Mouse (Mus musculus) cerebellum, postnatal 14 days (tissue): ENCODE measurements around the gene Ano9.

ENCODE experiments used
- DNase-seq, 2 experiments: peaks; one replicate each; pipeline ENCODE4 v3.0.0; 2021; ENCODE audit warnings: mixed read lengths in 2 of 2

Ano9 gene

DNA sequence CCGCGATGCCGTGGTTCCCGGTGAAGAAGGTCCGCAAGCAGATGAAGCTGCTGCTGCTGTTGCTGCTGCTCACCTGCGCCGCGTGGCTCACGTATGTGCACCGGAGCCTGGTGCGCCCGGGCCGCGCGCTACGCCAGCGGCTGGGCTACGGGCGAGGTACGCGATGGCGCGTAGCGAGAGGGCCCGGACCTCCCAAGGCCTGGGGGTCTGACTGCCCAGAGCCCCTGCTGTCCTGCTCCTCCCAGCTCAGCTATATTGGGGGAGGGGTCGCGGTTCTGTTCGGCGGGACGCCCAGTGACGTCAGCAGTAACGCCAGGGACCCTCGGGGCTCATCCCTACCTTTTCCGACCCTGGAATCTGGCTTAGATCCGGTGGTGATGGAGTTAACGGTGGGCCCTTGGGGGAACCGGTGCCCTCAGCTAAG, 56.3 kb downstream of the Ano9 start:
- peak; percentile 65 to 67 for DNase-seq

DNA sequence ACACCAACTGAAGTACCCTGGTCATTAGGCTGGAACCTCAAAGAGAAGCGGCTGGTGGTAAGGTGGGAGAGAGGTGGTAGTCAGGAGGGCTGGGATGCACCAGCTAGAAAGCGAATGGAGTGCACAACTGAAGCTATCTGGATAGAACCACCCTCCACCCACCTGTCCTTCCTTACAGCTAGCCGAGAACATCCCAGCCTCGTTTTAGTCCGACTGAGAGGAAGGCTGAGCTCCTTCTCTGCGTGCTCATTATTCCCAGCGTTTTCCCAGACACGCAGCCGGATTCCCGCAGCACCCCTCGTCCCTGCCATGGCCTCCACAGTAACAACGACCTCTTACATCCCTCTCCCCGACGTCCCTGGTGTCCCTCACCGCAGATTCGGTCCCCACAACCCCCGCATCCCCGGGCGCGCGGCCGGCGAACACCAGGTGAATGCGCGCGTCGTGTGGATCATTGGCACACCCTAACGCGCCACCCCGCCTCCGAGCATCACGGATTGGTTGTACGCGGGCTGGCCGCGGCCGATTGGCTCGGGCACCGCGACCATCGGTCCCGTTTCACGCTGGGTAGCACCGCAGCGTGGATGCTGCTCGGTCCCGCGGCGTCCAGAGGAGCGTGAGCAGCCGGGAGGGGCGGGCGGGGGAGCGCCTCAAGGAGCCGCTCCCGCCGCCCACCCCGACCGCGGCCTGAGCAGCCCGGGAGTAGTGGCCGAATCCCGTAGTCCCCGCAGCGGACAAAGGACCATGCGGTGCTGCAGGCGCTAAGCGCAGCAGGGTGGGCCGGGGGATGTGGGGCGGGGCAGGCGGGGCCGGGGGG, 57.0 kb downstream of the Ano9 start, which contains the start of gene B4galnt4:
Gene B4galnt4 (plus strand): TSS at position 679 of the 817 bp plus-strand sequence.
- peak; percentile 94 to 96 for DNase-seq

DNA sequence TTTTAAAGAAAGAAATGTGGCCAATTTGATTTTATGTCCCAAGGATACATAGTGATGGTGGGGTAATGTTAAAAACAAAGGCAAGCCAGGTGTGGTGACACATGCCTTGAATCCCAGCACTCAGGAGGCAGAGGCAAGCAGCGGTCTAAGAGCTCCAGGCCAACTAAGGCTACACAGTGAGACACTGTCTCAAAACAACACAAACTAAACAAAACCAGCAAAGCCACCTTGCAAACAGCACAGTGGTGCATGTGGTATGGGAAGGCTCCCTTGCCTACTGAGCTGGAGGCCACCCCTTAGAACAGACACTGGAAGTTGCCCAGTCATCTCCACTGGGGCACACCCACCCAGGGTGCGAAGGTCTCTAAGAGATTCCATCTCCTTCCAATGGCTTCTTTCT, 57.7 kb downstream of the Ano9 start:
- DNase-seq, result peak in 1 of 2 experiments; percentile 21

DNA sequence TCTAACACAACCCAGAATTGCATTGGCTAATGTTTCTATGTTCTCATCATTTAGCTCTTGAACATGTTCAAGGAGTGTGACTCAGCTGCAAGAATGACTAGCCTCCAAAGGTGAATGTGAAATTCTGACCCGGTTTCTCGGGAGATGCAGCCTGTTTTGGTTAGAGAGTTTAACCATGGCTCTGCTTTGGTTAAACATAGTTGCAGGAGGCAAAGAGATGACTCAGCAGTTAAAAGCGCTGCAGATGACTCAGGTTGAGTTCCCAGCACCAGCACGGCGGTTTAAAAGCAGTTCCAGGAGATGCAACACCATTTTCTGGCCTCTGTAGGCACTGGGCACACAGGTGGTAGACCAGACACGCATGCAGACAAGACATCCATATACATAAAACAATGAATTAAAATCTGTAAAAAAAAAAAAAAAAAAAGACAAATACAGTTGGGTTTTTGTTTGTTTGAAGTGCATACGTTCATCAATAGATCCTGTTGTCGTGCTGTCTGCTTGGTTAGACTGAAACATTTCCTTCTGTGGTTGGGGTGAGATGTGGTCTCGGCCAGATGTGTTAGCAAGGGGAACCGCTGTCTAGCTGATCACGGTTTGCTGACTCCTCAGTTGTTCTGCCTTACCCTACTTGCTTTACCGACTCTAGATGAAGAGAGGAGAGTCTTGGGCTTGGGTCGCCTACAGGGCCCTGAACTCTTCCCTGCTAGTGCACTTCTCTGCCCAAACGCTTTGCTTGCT, 58.8 kb downstream of the Ano9 start:
- DNase-seq, result no peak

DNA sequence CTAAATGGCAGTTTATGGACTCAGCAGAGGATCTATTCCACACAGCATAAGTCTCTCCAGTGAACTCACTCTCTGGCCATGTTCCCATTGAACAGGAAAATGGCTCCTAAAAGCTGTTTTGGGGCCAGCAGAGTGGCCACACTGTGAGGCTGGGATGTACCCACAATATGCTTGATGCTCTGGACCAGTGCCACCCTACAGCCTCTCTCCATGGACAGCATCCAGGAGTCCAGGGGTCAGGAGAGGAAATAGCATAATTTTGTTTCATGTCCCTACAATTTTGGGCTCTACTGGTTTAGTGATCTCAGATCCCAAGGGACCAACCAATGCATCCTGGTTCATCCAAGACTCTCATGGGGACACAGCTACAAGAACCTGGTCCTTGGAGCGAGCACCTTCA, 60.1 kb downstream of the Ano9 start:
- peak; percentile 31 to 35 for DNase-seq

DNA sequence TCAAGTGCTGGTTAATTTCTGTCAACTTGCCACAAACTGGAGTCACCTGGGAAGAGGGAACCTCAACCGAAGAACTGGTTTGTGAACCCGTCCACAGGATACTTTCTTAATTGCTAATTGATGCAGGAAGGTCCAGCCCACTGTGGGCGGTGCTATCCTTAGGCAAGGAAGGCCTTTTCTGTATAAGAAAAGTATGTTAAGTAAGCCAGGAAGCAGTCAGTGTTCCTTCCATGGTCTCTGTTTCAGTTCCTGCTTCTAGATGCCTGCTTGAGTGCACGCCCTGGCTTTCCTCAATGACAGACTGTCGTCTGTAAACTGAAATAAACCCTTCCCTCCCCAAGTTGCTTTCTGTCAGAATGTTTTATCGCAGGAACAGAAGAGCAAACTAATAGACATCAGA, 60.6 kb downstream of the Ano9 start:
- DNase-seq, result no peak

DNA sequence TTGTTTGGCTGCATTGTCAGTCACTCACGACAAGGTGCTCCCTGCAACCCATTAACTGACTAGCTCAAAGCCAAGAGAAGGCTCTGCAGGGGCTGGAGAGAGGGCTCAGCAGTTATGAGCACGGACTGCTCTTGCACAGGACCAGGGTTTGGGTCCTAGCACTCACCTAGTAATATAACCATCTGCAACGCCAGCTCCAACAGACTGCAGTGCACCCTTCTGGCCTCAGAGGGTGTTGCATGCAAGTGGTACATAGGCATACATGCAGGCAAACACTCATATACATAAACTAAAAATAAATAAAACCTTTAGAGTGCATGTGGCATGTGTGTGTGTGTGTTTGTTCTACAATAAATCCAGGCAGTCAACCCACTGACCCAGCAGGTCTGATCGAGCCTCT, 61.8 kb downstream of the Ano9 start:
- DNase-seq, result no peak

DNA sequence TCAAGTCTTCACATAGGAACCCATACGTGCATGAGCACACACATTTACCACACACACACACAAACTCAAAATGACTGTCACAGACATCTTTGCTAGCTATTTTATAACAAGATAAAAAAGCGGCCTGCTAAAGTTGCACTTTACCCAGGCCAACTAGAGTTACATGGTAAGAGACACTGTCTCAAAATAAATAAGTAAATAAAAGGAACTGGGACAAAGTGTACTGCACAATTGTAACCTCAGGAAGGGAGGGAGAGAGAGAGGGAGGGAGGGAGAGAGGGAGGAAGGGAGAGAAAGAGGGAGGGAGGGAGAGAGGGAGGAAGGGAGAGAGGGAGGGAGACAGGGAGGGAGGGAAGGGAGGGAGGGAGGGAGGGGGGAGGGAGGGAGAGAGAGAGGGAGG, 65.2 kb downstream of the Ano9 start:
- DNase-seq, result no peak

DNA sequence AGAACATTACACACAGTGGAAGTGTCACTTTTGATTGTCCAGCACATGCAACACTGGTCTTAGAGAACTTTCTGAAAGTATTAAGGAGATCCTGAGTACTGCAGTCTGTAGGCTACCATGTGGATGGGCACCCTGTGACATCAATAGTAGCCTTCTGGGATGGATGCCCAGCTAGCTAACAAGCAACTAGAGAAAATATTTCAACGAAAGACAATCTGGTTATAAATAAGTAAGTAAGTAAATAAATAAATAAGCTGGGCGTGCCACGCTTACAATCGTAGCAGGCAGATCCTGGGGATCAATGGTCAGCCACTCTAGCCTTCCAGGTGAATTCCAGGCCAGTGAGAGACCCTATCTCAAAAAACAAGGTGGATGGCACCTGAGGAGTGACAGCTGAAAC, 65.6 kb downstream of the Ano9 start:
- DNase-seq, result no peak
